Mouse (Mus musculus) stomach, postnatal 0 days (tissue): ENCODE measurements at regions not wholly inside any gene's neighbourhood (a gene's known extent, or its start where the extent isn't known, plus 50 kb on each side); places are given as distances from the start of the nearest gene placed in this dataset.

Experiments
- CTCF ChIP-seq: IDR thresholded peaks from 2 replicates; pipeline ENCODE4 v1.5.1; 2016; ENCODE audit warnings: antibody characterized with exemption, low read depth, mild to moderate bottlenecking, moderate library complexity
- EP300 ChIP-seq: optimal IDR thresholded peaks from 2 replicates; pipeline ENCODE3; 2016; ENCODE audit warnings: antibody characterized with exemption

GRCm38 (mm10) chr3:66572887-66573519 lies 276.4 kb upstream of the Veph1 start:
- no peak for TF ChIP-seq CTCF
- no peak for TF ChIP-seq EP300
